Mouse (Mus musculus): ENCODE measurements around the gene Tbce. TPM values are rescaled to one million over a fixed set of nuclear protein-coding genes. Genes with fewer than 3 reads are reported as not detected.

Tbce gene
- polyA plus RNA-seq, 1 experiment = 36.7 TPM

- Histone ChIP-seq H3K4me1 (replicated peaks; ENCODE audit: control insufficient read depth, insufficient read depth, low read length) (0 out of 2 replicates have a peak, but pooled peaks cover 3% of the 10 kb centered on the region), H3K27me3 (ENCODE audit: control insufficient read depth, insufficient read depth, low read length) (no peaks in the 10 kb centered on the region), H3K36me3 (ENCODE audit: control insufficient read depth, insufficient read depth, low read length) (0 out of 2 replicates have a peak, but pooled peaks cover 3% of the 10 kb centered on the region), H3K27ac (ENCODE audit: control insufficient read depth, insufficient read depth, low read length) (no peak overlapping the region), H3K4me3 (ENCODE audit: control insufficient read depth, insufficient read depth, low read length) (no peak overlapping the region)
- DNase-seq = no peak
- WGBS = 78% methylated on average over 4 of the region's 4 CpGs
- TF ChIP-seq CTCF (IDR thresholded peaks at IDR 0.05; ENCODE audit: borderline replicate concordance, control insufficient read depth, extremely low read depth, insufficient read depth, low read length, poor library complexity) = no peak
- TF ChIP-seq POLR2A (IDR thresholded peaks at IDR 0.05; ENCODE audit: control insufficient read depth, extremely low read depth, insufficient read depth, low read length, poor library complexity) = no peak
These were observed 70.8 kb downstream of the Tbce start for GRCm38 (mm10) chr13:13968629-13969111.

- H3K36me3 ChIP-seq (ENCODE audit: control insufficient read depth, insufficient read depth, low read length) = 0 out of 2 replicates have a peak, but pooled peaks cover 3% of the 10 kb centered on the region
- DNase-seq = no peak
- no peak for TF ChIP-seq CTCF (IDR thresholded peaks at IDR 0.05; ENCODE audit: borderline replicate concordance, control insufficient read depth, extremely low read depth, insufficient read depth, low read length, poor library complexity)
- H3K4me1 ChIP-seq (replicated peaks; ENCODE audit: control insufficient read depth, insufficient read depth, low read length) = 0 out of 2 replicates have a peak, but pooled peaks cover 3% of the 10 kb centered on the region
- no peaks in the 10 kb centered on the region for H3K27me3 ChIP-seq (ENCODE audit: control insufficient read depth, insufficient read depth, low read length)
- H3K4me3 ChIP-seq (ENCODE audit: control insufficient read depth, insufficient read depth, low read length) = no peak overlapping the region
- 4% methylated on average over 4 of the region's 4 CpGs for WGBS
- no peak overlapping the region for H3K27ac ChIP-seq (ENCODE audit: control insufficient read depth, insufficient read depth, low read length)
These were observed 73.3 kb downstream of the Tbce start for GRCm38 (mm10) chr13:13966172-13966571.

GRCm38 (mm10) chr13:13965388-13965964, 74.0 kb downstream of the Tbce start:
- no peak for DNase-seq
- TF ChIP-seq POLR2A (IDR thresholded peaks at IDR 0.05; ENCODE audit: control insufficient read depth, extremely low read depth, insufficient read depth, low read length, poor library complexity) (no peak), CTCF (IDR thresholded peaks at IDR 0.05; ENCODE audit: borderline replicate concordance, control insufficient read depth, extremely low read depth, insufficient read depth, low read length, poor library complexity) (no peak)
- Histone ChIP-seq H3K36me3 (ENCODE audit: control insufficient read depth, insufficient read depth, low read length) (0 out of 2 replicates have a peak, but pooled peaks cover 3% of the 10 kb centered on the region), H3K27ac (ENCODE audit: control insufficient read depth, insufficient read depth, low read length) (no peak overlapping the region), H3K4me3 (ENCODE audit: control insufficient read depth, insufficient read depth, low read length) (no peak overlapping the region), H3K27me3 (ENCODE audit: control insufficient read depth, insufficient read depth, low read length) (no peaks in the 10 kb centered on the region), H3K4me1 (replicated peaks; ENCODE audit: control insufficient read depth, insufficient read depth, low read length) (0 out of 2 replicates have a peak, but pooled peaks cover 3% of the 10 kb centered on the region)
- 93% methylated on average over 19 of the region's 19 CpGs for WGBS

- Histone ChIP-seq H3K27ac (ENCODE audit: control insufficient read depth, insufficient read depth, low read length) (no peak overlapping the region), H3K4me1 (replicated peaks; ENCODE audit: control insufficient read depth, insufficient read depth, low read length) (0 out of 2 replicates have a peak, but pooled peaks cover 3% of the 10 kb centered on the region), H3K4me3 (ENCODE audit: control insufficient read depth, insufficient read depth, low read length) (no peak overlapping the region), H3K27me3 (ENCODE audit: control insufficient read depth, insufficient read depth, low read length) (no peaks in the 10 kb centered on the region), H3K36me3 (ENCODE audit: control insufficient read depth, insufficient read depth, low read length) (no peaks in the 10 kb centered on the region)
- TF ChIP-seq POLR2A (IDR thresholded peaks at IDR 0.05; ENCODE audit: control insufficient read depth, extremely low read depth, insufficient read depth, low read length, poor library complexity) (no peak), CTCF (IDR thresholded peaks at IDR 0.05; ENCODE audit: borderline replicate concordance, control insufficient read depth, extremely low read depth, insufficient read depth, low read length, poor library complexity) (no peak)
- 95% methylated on average over 4 of the region's 4 CpGs for WGBS
- DNase-seq = no peak
These were observed 78.4 kb downstream of the Tbce start for GRCm38 (mm10) chr13:13961046-13961445.

- Histone ChIP-seq H3K27me3 (ENCODE audit: control insufficient read depth, insufficient read depth, low read length) (no peaks in the 10 kb centered on the region), H3K36me3 (ENCODE audit: control insufficient read depth, insufficient read depth, low read length) (no peaks in the 10 kb centered on the region), H3K27ac (ENCODE audit: control insufficient read depth, insufficient read depth, low read length) (no peak overlapping the region), H3K4me3 (ENCODE audit: control insufficient read depth, insufficient read depth, low read length) (no peak overlapping the region), H3K4me1 (replicated peaks; ENCODE audit: control insufficient read depth, insufficient read depth, low read length) (0 out of 2 replicates have a peak, but pooled peaks cover 2% of the 10 kb centered on the region)
- no peak for TF ChIP-seq POLR2A (IDR thresholded peaks at IDR 0.05; ENCODE audit: control insufficient read depth, extremely low read depth, insufficient read depth, low read length, poor library complexity)
- TF ChIP-seq CTCF (IDR thresholded peaks at IDR 0.05; ENCODE audit: borderline replicate concordance, control insufficient read depth, extremely low read depth, insufficient read depth, low read length, poor library complexity) = no peak
- 94% methylated on average over 4 of the region's 4 CpGs for WGBS
- no peak for DNase-seq
These were observed 79.2 kb downstream of the Tbce start for GRCm38 (mm10) chr13:13960211-13960610.

- no peak overlapping the region for H3K27ac ChIP-seq (ENCODE audit: control insufficient read depth, insufficient read depth, low read length)
- no peaks in the 10 kb centered on the region for H3K27me3 ChIP-seq (ENCODE audit: control insufficient read depth, insufficient read depth, low read length)
- DNase-seq = no peak
- WGBS = 93% methylated on average over 4 of the region's 4 CpGs
- peaks cover 4% of the 10 kb centered on the region; the same call in 1 of the 2 replicates for H3K4me1 ChIP-seq (replicated peaks; ENCODE audit: control insufficient read depth, insufficient read depth, low read length)
- TF ChIP-seq POLR2A (IDR thresholded peaks at IDR 0.05; ENCODE audit: control insufficient read depth, extremely low read depth, insufficient read depth, low read length, poor library complexity) (no peak), CTCF (IDR thresholded peaks at IDR 0.05; ENCODE audit: borderline replicate concordance, control insufficient read depth, extremely low read depth, insufficient read depth, low read length, poor library complexity) (no peak)
- H3K4me3 ChIP-seq (ENCODE audit: control insufficient read depth, insufficient read depth, low read length) = no peak overlapping the region
- no peaks in the 10 kb centered on the region for H3K36me3 ChIP-seq (ENCODE audit: control insufficient read depth, insufficient read depth, low read length)
These were observed 82.8 kb downstream of the Tbce start for GRCm38 (mm10) chr13:13956686-13957085.
